Mouse (Mus musculus) bone marrow macrophage, adult 2 months (primary cell): ENCODE results near the gene Hjurp.

Source experiments
- CTCF ChIP-seq: IDR thresholded peaks from 2 replicates; pipeline ENCODE4 v1.5.1; 2012; ENCODE audit warnings: low read depth, mild to moderate bottlenecking, low read length, moderate library complexity
- POLR2A ChIP-seq: IDR thresholded peaks from 2 replicates; pipeline ENCODE4 v1.6.1; 2012; ENCODE audit warnings: mild to moderate bottlenecking, low read depth, low read length, borderline replicate concordance

DNA sequence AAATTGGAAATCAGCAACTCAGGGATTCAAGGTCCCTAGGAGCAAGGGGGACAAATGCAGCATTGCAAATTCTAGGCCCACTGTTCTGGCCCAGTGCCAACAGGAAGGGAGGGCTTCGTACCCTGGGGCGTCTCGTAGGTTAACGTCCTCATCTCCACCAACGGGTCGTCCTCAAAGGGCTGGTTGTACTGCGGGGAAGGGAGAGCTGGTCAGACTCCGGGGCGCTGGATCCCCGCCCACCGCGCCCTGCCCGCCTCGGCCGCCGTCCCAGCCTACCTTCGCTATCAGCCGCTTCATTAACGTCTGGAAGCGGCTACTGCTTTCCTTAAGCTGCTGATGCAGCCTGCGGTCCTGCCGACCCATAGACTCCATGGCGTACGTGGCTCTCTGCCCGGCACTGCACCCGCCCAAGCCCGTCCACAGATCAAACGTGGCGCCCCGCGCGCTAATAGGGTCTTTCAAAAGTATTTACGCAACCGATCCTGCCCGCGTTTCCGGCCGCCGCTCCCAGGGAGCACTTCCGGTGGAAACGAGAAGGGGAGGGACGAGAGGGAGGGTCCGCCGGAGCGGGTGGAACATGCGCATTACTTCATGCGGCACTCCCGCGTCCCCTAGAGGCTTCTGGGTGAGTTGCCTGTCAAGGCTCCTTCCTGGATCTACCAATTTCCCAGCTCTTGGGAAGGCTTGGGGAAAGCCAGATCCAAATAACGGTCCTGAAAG is at the start of gene Hjurp, which contains the start of gene Trpm8:
- TF ChIP-seq CTCF = no peak
- TF ChIP-seq POLR2A = no peak
